In genomic region chr10:70521379-70521778, GRCm38 (mm10) we compare ENCODE assay signal across 9 mouse cellular contexts.
A peak's percentile ranks its signal among the peaks of the same experiment; 100 is the strongest.
DNase-seq lines count a peak whose midpoint lies in the region; ATAC-seq and TF ChIP-seq lines count a peak whose summit lies in the region.
"Had no signal": no experiment of that assay in that cellular context is flagged by ENCODE, and none has a peak within 500 bp of the region (broad histone marks: within the 10 kb centered on the region; RNA-seq: fewer than 3 reads in every experiment).

No protein-coding gene starts in this region.

- no peak for TF ChIP-seq CTCF in left cerebral cortex, adult 2 months (IDR thresholded peaks at IDR 0.05)
- no peak for TF ChIP-seq CTCF in intestine, postnatal 0 days (IDR thresholded peaks at IDR 0.05; ENCODE audit: low read depth)

- intact Hi-C loops in left cerebral cortex, adult 2 months (cut with DNase I) = no loop called here
- intact Hi-C loops in left cerebral cortex, postnatal 25 days (cut with DNase I) = loop anchor here (5.0 kb wide), 1 partner anchor 79 kb away; the partner anchor contains the start of gene Fam13c

- 10% methylated on average over 5 of the region's 5 CpGs for WGBS in forebrain, embryonic 10.5 days
- WGBS in intestine, postnatal 0 days = 36% methylated on average over 5 of the region's 5 CpGs
- WGBS in neural tube, embryonic 15.5 days = 25% methylated on average over 5 of the region's 5 CpGs

- H3K36me3 ChIP-seq in forebrain, embryonic 10.5 days (replicated peaks) = 0 out of 2 replicates have a peak, but pooled peaks cover 3% of the 10 kb centered on the region
- H3K36me3 ChIP-seq in intestine, postnatal 0 days (ENCODE audit: control insufficient read depth, insufficient read depth) = no peaks in the 10 kb centered on the region; the same call in 1 of the 2 replicates
- H3K36me3 ChIP-seq in neural tube, embryonic 15.5 days = peaks cover 5% of the 10 kb centered on the region

- peaks cover 18% of the 10 kb centered on the region for H3K27me3 ChIP-seq in forebrain, embryonic 10.5 days (ENCODE audit: poor library complexity, severe bottlenecking)
- no peaks in the 10 kb centered on the region for H3K27me3 ChIP-seq in intestine, postnatal 0 days (replicated peaks; ENCODE audit: control insufficient read depth, insufficient read depth, low read length)
- no peaks in the 10 kb centered on the region for H3K27me3 ChIP-seq in neural tube, embryonic 15.5 days (replicated peaks)

- no peak for ATAC-seq in intestine, postnatal 0 days
- ATAC-seq in neural tube, embryonic 15.5 days (ENCODE audit: low FRiP score) = no peak

- H3K4me3 ChIP-seq in left cerebral cortex, adult 2 months = peak overlapping the region; percentile 47
- H3K4me3 ChIP-seq in forebrain, embryonic 10.5 days = peak overlapping the region; percentile 63
- peak overlapping the region; percentile 35 for H3K4me3 ChIP-seq in intestine, postnatal 0 days (ENCODE audit: low read depth, low read length)
- H3K4me3 ChIP-seq in neural tube, embryonic 15.5 days (replicated peaks) = peak overlapping the region; percentile 47; the same call in 1 of the 2 replicates

- H3K9ac ChIP-seq in intestine, postnatal 0 days (ENCODE audit: low read depth, low read length) = no peak overlapping the region
- H3K9ac ChIP-seq in neural tube, embryonic 15.5 days (replicated peaks) = no peak overlapping the region

- peaks cover 30% of the 10 kb centered on the region for H3K4me1 ChIP-seq in forebrain, embryonic 10.5 days
- H3K4me1 ChIP-seq in intestine, postnatal 0 days (replicated peaks; ENCODE audit: control insufficient read depth, insufficient read depth, low read length) = no peaks in the 10 kb centered on the region
- peaks cover 32% of the 10 kb centered on the region for H3K4me1 ChIP-seq in neural tube, embryonic 15.5 days

- H3K27ac ChIP-seq in left cerebral cortex, adult 2 months = peak overlapping the region; percentile 90
- no peak overlapping the region for H3K27ac ChIP-seq in forebrain, embryonic 10.5 days
- no peak overlapping the region for H3K27ac ChIP-seq in intestine, postnatal 0 days (ENCODE audit: low read depth, low read length)
- no peak overlapping the region; the same call in 1 of the 2 replicates for H3K27ac ChIP-seq in neural tube, embryonic 15.5 days (replicated peaks)

- H3K9me3 ChIP-seq in forebrain, embryonic 10.5 days = no peaks in the 10 kb centered on the region
- H3K9me3 ChIP-seq in intestine, postnatal 0 days (ENCODE audit: control insufficient read depth) = no peaks in the 10 kb centered on the region
- no peaks in the 10 kb centered on the region; the same call in 1 of the 2 replicates for H3K9me3 ChIP-seq in neural tube, embryonic 15.5 days (replicated peaks)

- DNase-seq in left cerebral cortex, adult 2 months (ENCODE audit: extremely low spot score in 1 of 2, low spot score in 2 of 2) = peak in 1 of 2 experiments; percentile 11
- DNase-seq in left cerebral cortex, postnatal 25 days (ENCODE audit: low spot score in 2 of 2) = no peak
- DNase-seq in forebrain, embryonic 10.5 days (ENCODE audit: extremely low spot score, low spot score) = no peak
- no peak for DNase-seq in right cerebral cortex, adult 18-20 months
- DNase-seq in frontal cortex, postnatal 10 days (ENCODE audit: low spot score in 2 of 2) = no peak
- DNase-seq in adipocyte (ENCODE audit: low spot score) = no peak
- DNase-seq: cerebellum, adult 8-10 months had no signal

- peak overlapping the region; percentile 71 for H3K4me2 ChIP-seq in intestine, postnatal 0 days (replicated peaks; ENCODE audit: low read depth)
- H3K4me2 ChIP-seq in neural tube, embryonic 15.5 days = peak overlapping the region; percentile 90
